Comparison of ENCODE assay signal across 8 mouse cellular contexts in genomic region chr15:6625607-6626033, GRCm38 (mm10).
DNase-seq lines count a peak whose midpoint lies in the region; ATAC-seq lines count a peak whose summit lies in the region.

No protein-coding gene starts in this region.

- H3K9me3 ChIP-seq in embryonic facial prominence, embryonic 10.5 days, result no peaks in the 10 kb centered on the region
- no peaks in the 10 kb centered on the region for H3K9me3 ChIP-seq in heart, embryonic 15.5 days (replicated peaks)
- H3K9me3 ChIP-seq in liver, embryonic 12.5 days (replicated peaks), result no peaks in the 10 kb centered on the region
- no peaks in the 10 kb centered on the region for H3K9me3 ChIP-seq in neural tube, embryonic 11.5 days (ENCODE audit: control insufficient read depth, low read length)

- H3K36me3 ChIP-seq in embryonic facial prominence, embryonic 10.5 days (replicated peaks), result no peaks in the 10 kb centered on the region
- no peaks in the 10 kb centered on the region for H3K36me3 ChIP-seq in heart, embryonic 15.5 days
- no peaks in the 10 kb centered on the region for H3K36me3 ChIP-seq in liver, embryonic 12.5 days
- no peaks in the 10 kb centered on the region for H3K36me3 ChIP-seq in neural tube, embryonic 11.5 days (ENCODE audit: control insufficient read depth, insufficient read depth, low read length)

- H3K4me2 ChIP-seq in heart, embryonic 15.5 days, result peak overlapping the region; percentile 55
- H3K4me2 ChIP-seq in liver, embryonic 12.5 days, result peak overlapping the region; percentile 49
- no peak overlapping the region; the same call in 1 of the 2 replicates for H3K4me2 ChIP-seq in neural tube, embryonic 11.5 days (ENCODE audit: low read depth)

- H3K27ac ChIP-seq in embryonic facial prominence, embryonic 10.5 days (replicated peaks), result no peak overlapping the region
- H3K27ac ChIP-seq in heart, embryonic 15.5 days, result no peak overlapping the region
- H3K27ac ChIP-seq in liver, embryonic 12.5 days, result no peak overlapping the region
- H3K27ac ChIP-seq in neural tube, embryonic 11.5 days (ENCODE audit: low read depth, low read length), result no peak overlapping the region

- peak overlapping the region; percentile 48 for H3K4me3 ChIP-seq in embryonic facial prominence, embryonic 10.5 days
- peak overlapping the region; percentile 33 for H3K4me3 ChIP-seq in heart, embryonic 15.5 days
- peak overlapping the region; percentile 21; the same call in 1 of the 2 replicates for H3K4me3 ChIP-seq in liver, embryonic 12.5 days
- H3K4me3 ChIP-seq in neural tube, embryonic 11.5 days (ENCODE audit: low read depth, low read length), result no peak overlapping the region

- peaks cover 5% of the 10 kb centered on the region; the same call in 1 of the 2 replicates for H3K27me3 ChIP-seq in embryonic facial prominence, embryonic 10.5 days (replicated peaks; ENCODE audit: low read depth, poor library complexity, severe bottlenecking)
- H3K27me3 ChIP-seq in heart, embryonic 15.5 days, result no peaks in the 10 kb centered on the region
- H3K27me3 ChIP-seq in liver, embryonic 12.5 days (replicated peaks), result no peaks in the 10 kb centered on the region
- no peaks in the 10 kb centered on the region for H3K27me3 ChIP-seq in neural tube, embryonic 11.5 days (ENCODE audit: control insufficient read depth, insufficient read depth, low read length)

- H3K4me1 ChIP-seq in embryonic facial prominence, embryonic 10.5 days, result peaks cover 15% of the 10 kb centered on the region
- peaks cover 14% of the 10 kb centered on the region for H3K4me1 ChIP-seq in heart, embryonic 15.5 days (replicated peaks)
- H3K4me1 ChIP-seq in liver, embryonic 12.5 days, result peaks cover 53% of the 10 kb centered on the region
- H3K4me1 ChIP-seq in neural tube, embryonic 11.5 days (ENCODE audit: control insufficient read depth, insufficient read depth, low read length), result no peaks in the 10 kb centered on the region

- no peak overlapping the region for H3K9ac ChIP-seq in heart, embryonic 15.5 days
- no peak overlapping the region for H3K9ac ChIP-seq in liver, embryonic 12.5 days
- no peak overlapping the region for H3K9ac ChIP-seq in neural tube, embryonic 11.5 days (ENCODE audit: low read length)

- 6% methylated on average over 6 of the region's 6 CpGs for WGBS in embryonic facial prominence, embryonic 10.5 days
- 6% methylated on average over 6 of the region's 6 CpGs for WGBS in heart, embryonic 15.5 days
- WGBS in liver, embryonic 12.5 days (ENCODE audit: insufficient replicate concordance), result 4% methylated on average over 6 of the region's 6 CpGs
- 6% methylated on average over 6 of the region's 6 CpGs for WGBS in neural tube, embryonic 11.5 days

- no peak for ATAC-seq in heart, embryonic 15.5 days (replicated peaks; ENCODE audit: insufficient number of reproducible peaks, insufficient read depth, low FRiP score, low read depth)
- no peak for ATAC-seq in liver, embryonic 12.5 days
- no peak for ATAC-seq in neural tube, embryonic 11.5 days (ENCODE audit: insufficient read depth, low FRiP score, low TSS enrichment)

- peak; percentile 73 for DNase-seq in A20 (ENCODE audit: low read depth, low spot score)
- peak; percentile 61 for DNase-seq in ZHBTc4 (ENCODE audit: low read depth, low spot score)
- peak; percentile 56 for DNase-seq in embryonic facial prominence, embryonic 10.5 days (ENCODE audit: low spot score)
- DNase-seq in kidney, postnatal 14 days, result peak; percentile 63
- DNase-seq in neural tube, embryonic 11.5 days (ENCODE audit: low spot score), result peak; percentile 53
- no peak for DNase-seq in testis, postnatal 14 days (ENCODE audit: low spot score)
